Mouse (Mus musculus): ENCODE data around the gene AC124502.3. TPM values are rescaled to one million over a fixed set of nuclear protein-coding genes. Genes with fewer than 3 reads are reported as not detected.

AC124502.3 gene
- polyA plus RNA-seq, 1 experiment from 2014 or later, result 2.0 TPM

- Histone ChIP-seq H3K4me1 (ENCODE audit: control insufficient read depth, insufficient read depth, low read length) (peaks cover 5% of the 10 kb centered on the region; the same call in 1 of the 2 replicates), H3K4me2 (ENCODE audit: low read depth, severe bottlenecking) (no peak overlapping the region), H3K9ac (ENCODE audit: low read length) (no peak overlapping the region), H3K9me3 (ENCODE audit: control insufficient read depth, low read length) (no peaks in the 10 kb centered on the region), H3K27me3 (ENCODE audit: control insufficient read depth, insufficient read depth, low read length) (no peaks in the 10 kb centered on the region), H3K36me3 (ENCODE audit: control insufficient read depth, insufficient read depth, low read length) (no peaks in the 10 kb centered on the region), H3K4me3 (ENCODE audit: low read depth, low read length) (no peak overlapping the region), H3K27ac (replicated peaks; ENCODE audit: low read depth, low read length) (no peak overlapping the region)
- DNase-seq (ENCODE audit: low spot score) (no peak), ATAC-seq (ENCODE audit: insufficient number of reproducible peaks, low FRiP score, low TSS enrichment, low read depth) (no peak)
- 85% methylated on average over 4 of the region's 4 CpGs for WGBS
Observed at GRCm38 (mm10) chr19:5017611-5018010, 21.1 kb upstream of the AC124502.3 start.

DNA sequence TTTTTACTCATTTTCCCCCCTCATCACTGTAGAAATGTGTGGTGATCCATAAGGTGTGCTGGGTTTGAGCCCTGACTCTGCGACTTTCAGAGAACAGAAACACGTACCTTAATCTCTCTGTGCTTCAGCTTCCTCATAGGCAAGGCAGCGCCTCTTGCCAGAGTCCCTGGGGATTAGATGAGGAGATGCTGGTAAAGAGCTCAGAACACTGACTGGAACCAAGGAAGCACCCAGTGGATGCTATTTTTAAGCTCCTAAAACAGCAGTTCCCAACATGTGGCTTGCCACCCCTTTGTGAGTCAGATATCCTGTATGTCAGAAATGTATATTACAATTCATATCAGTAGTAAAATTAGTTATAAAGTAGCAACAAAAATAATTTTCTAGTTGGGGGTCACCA, 20.5 kb upstream of the AC124502.3 start:
- no peak overlapping the region for H3K4me2 ChIP-seq (ENCODE audit: low read depth, severe bottlenecking)
- 86% methylated on average over 3 of the region's 3 CpGs for WGBS
- H3K4me3 ChIP-seq (ENCODE audit: low read depth, low read length), result no peak overlapping the region
- H3K27ac ChIP-seq (replicated peaks; ENCODE audit: low read depth, low read length), result no peak overlapping the region
- H3K27me3 ChIP-seq (ENCODE audit: control insufficient read depth, insufficient read depth, low read length), result no peaks in the 10 kb centered on the region
- ATAC-seq (ENCODE audit: insufficient number of reproducible peaks, low FRiP score, low TSS enrichment, low read depth) (no peak), DNase-seq (ENCODE audit: low spot score) (no peak)
- H3K36me3 ChIP-seq (ENCODE audit: control insufficient read depth, insufficient read depth, low read length), result no peaks in the 10 kb centered on the region
- no peaks in the 10 kb centered on the region for H3K9me3 ChIP-seq (ENCODE audit: control insufficient read depth, low read length)
- peaks cover 5% of the 10 kb centered on the region; the same call in 1 of the 2 replicates for H3K4me1 ChIP-seq (ENCODE audit: control insufficient read depth, insufficient read depth, low read length)
- H3K9ac ChIP-seq (ENCODE audit: low read length), result no peak overlapping the region

- ATAC-seq (ENCODE audit: insufficient number of reproducible peaks, low FRiP score, low TSS enrichment, low read depth) (no peak), DNase-seq (ENCODE audit: low spot score) (no peak)
- Histone ChIP-seq H3K4me2 (ENCODE audit: low read depth, severe bottlenecking) (no peak overlapping the region), H3K4me3 (ENCODE audit: low read depth, low read length) (no peak overlapping the region), H3K4me1 (ENCODE audit: control insufficient read depth, insufficient read depth, low read length) (peaks cover 1% of the 10 kb centered on the region; the same call in 1 of the 2 replicates), H3K9ac (ENCODE audit: low read length) (no peak overlapping the region), H3K36me3 (ENCODE audit: control insufficient read depth, insufficient read depth, low read length) (no peaks in the 10 kb centered on the region), H3K9me3 (ENCODE audit: control insufficient read depth, low read length) (no peaks in the 10 kb centered on the region), H3K27me3 (ENCODE audit: control insufficient read depth, insufficient read depth, low read length) (no peaks in the 10 kb centered on the region), H3K27ac (replicated peaks; ENCODE audit: low read depth, low read length) (no peak overlapping the region)
- WGBS, result 90% methylated on average over 2 of the region's 2 CpGs
Observed at GRCm38 (mm10) chr19:5021416-5021815, 17.3 kb upstream of the AC124502.3 start.

- Histone ChIP-seq H3K9ac (ENCODE audit: low read length) (peak within 1 kb of the TSS; percentile 80), H3K36me3 (ENCODE audit: control insufficient read depth, insufficient read depth, low read length) (no peaks in the 10 kb centered on the region), H3K27ac (replicated peaks; ENCODE audit: low read depth, low read length) (peak within 1 kb of the TSS; percentile 48), H3K4me1 (ENCODE audit: control insufficient read depth, insufficient read depth, low read length) (no peaks in the 10 kb centered on the region), H3K4me3 (ENCODE audit: low read depth, low read length) (peak within 1 kb of the TSS; percentile 54), H3K9me3 (ENCODE audit: control insufficient read depth, low read length) (no peaks in the 10 kb centered on the region), H3K4me2 (ENCODE audit: low read depth, severe bottlenecking) (peak within 1 kb of the TSS; percentile 75), H3K27me3 (ENCODE audit: control insufficient read depth, insufficient read depth, low read length) (no peaks in the 10 kb centered on the region)
- WGBS, result under 1% methylated on average over 62 of the region's 62 CpGs
- ATAC-seq (ENCODE audit: insufficient number of reproducible peaks, low FRiP score, low TSS enrichment, low read depth) (peak; percentile 97), DNase-seq (ENCODE audit: low spot score) (peak; percentile 96)
Observed at GRCm38 (mm10) chr19:5023621-5024479, 14.8 kb upstream of the AC124502.3 start, which contains the start of gene Slc29a2. TSS of gene Slc29a2 (plus strand) at chr19:5023860.

- Histone ChIP-seq H3K27me3 (ENCODE audit: control insufficient read depth, insufficient read depth, low read length) (no peaks in the 10 kb centered on the region), H3K36me3 (ENCODE audit: control insufficient read depth, insufficient read depth, low read length) (peaks cover 3% of the 10 kb centered on the region)
Observed at GRCm38 (mm10) chr19:5026111-5026510, 12.6 kb upstream of the AC124502.3 start.

DNA sequence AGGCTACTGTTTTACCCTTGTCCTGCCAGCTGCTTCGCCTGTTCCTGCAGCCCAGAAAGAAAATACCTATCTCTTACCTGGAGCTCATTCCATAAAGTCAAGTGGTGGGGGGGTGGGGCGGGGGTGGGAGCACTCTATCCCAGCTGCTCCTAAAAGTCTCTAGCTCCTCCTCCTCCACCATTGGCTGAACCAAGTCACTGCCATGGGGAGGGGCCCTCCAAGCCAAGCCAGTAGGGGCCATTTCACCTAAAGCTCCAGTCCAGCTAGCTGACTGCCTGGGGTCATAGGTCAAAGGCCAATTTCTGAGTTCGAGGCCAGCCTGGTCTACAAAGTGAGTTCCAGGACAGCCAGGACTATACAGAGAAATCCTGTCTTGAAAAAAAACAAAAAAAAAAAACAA, 6.0 kb upstream of the AC124502.3 start:
- Histone ChIP-seq H3K9ac (ENCODE audit: low read length) (no peak overlapping the region), H3K4me1 (ENCODE audit: control insufficient read depth, insufficient read depth, low read length) (0 out of 2 replicates have a peak, but pooled peaks cover 2% of the 10 kb centered on the region), H3K27me3 (ENCODE audit: control insufficient read depth, insufficient read depth, low read length) (no peaks in the 10 kb centered on the region), H3K9me3 (ENCODE audit: control insufficient read depth, low read length) (no peaks in the 10 kb centered on the region), H3K4me3 (ENCODE audit: low read depth, low read length) (no peak overlapping the region), H3K4me2 (ENCODE audit: low read depth, severe bottlenecking) (no peak overlapping the region), H3K27ac (replicated peaks; ENCODE audit: low read depth, low read length) (no peak overlapping the region), H3K36me3 (ENCODE audit: control insufficient read depth, insufficient read depth, low read length) (peaks cover 3% of the 10 kb centered on the region)
- DNase-seq (ENCODE audit: low spot score) (no peak), ATAC-seq (ENCODE audit: insufficient number of reproducible peaks, low FRiP score, low TSS enrichment, low read depth) (no peak)
- 84% methylated on average over 3 of the region's 3 CpGs for WGBS

More at GRCm38 (mm10) chr19:5026111-5026510, 12.6 kb upstream of the AC124502.3 start:
- Histone ChIP-seq H3K27ac (replicated peaks; ENCODE audit: low read depth, low read length) (no peak overlapping the region), H3K4me2 (ENCODE audit: low read depth, severe bottlenecking) (no peak overlapping the region), H3K4me3 (ENCODE audit: low read depth, low read length) (no peak overlapping the region), H3K9me3 (ENCODE audit: control insufficient read depth, low read length) (no peaks in the 10 kb centered on the region), H3K9ac (ENCODE audit: low read length) (no peak overlapping the region), H3K4me1 (ENCODE audit: control insufficient read depth, insufficient read depth, low read length) (no peaks in the 10 kb centered on the region)
- no peak for DNase-seq (ENCODE audit: low spot score)
- no peak for ATAC-seq (ENCODE audit: insufficient number of reproducible peaks, low FRiP score, low TSS enrichment, low read depth)
- WGBS, result 87% methylated on average over 8 of the region's 8 CpGs

DNA sequence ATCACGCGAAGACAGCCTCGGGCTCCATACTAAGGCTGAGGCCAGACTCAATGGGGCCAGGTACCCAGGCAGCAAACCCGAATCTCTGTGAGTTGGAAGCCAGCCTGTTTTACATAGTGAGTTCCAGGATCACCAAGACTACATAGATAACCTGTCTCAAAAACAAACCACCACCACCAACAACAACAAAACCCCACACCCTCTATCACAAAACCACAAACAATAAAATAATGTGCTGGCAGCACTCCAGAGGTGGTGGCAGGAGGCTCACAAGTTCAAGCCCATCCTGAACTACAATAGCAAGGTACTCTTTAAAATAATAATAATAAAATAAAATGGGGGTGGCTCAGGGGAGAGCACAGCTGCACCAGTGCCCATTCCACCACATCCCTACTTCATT, 2.1 kb upstream of the AC124502.3 start:
- H3K9me3 ChIP-seq (ENCODE audit: control insufficient read depth, low read length), result no peaks in the 10 kb centered on the region
- H3K9ac ChIP-seq (ENCODE audit: low read length), result no peak overlapping the region
- H3K4me3 ChIP-seq (ENCODE audit: low read depth, low read length), result no peak overlapping the region
- H3K4me2 ChIP-seq (ENCODE audit: low read depth, severe bottlenecking), result no peak overlapping the region
- DNase-seq (ENCODE audit: low spot score) (no peak), ATAC-seq (ENCODE audit: insufficient number of reproducible peaks, low FRiP score, low TSS enrichment, low read depth) (no peak)
- 82% methylated on average over 4 of the region's 4 CpGs for WGBS
- no peaks in the 10 kb centered on the region for H3K27me3 ChIP-seq (ENCODE audit: control insufficient read depth, insufficient read depth, low read length)
- H3K36me3 ChIP-seq (ENCODE audit: control insufficient read depth, insufficient read depth, low read length), result no peaks in the 10 kb centered on the region
- no peak overlapping the region for H3K27ac ChIP-seq (replicated peaks; ENCODE audit: low read depth, low read length)
- H3K4me1 ChIP-seq (ENCODE audit: control insufficient read depth, insufficient read depth, low read length), result peaks cover 17% of the 10 kb centered on the region; the same call in 1 of the 2 replicates

DNA sequence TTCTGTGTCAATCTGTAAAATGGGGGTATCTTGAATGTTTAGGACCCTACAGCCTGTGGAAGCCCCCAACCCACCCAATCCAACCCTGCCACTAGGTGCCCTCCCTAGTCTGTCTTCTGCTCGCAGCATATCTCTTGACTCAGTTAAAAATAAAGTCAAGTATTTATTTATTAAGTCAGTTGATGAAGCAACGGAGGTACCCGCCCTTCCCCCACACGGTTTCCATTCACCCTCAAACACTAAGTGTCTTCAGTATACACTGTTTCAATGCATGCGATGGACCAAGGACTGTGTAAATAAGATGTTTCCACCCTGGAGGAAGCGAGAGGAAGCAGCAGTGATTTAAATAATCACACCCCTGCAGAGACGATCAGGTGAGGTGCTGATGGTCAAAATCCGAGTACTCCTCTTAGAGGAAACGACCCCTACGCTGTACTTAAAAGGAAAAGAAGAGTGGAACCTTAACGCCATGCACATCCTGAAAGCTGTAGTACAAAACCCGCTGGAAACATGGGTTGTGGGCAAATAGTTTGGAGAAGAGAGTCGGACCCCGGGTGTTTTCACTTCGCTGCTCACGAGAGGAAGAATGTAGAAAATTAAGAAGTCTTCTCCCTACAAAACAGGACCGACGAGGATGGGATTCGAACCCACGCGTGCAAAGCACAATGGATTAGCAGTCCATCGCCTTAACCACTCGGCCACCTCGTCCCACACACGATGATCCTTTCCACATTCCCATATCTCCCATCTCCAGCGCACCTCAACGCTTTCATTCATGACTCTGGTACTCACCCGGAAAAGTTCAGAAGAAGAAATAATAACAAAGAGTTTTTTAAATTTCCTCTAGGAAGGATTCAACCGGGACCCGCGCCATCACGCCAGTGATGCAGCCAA, 766 bp upstream of the AC124502.3 start:
- DNase-seq (ENCODE audit: low spot score) (peak; percentile 95), ATAC-seq (ENCODE audit: insufficient number of reproducible peaks, low FRiP score, low TSS enrichment, low read depth) (peak; percentile 28; the same call in 1 of the 2 replicates)
- H3K4me1 ChIP-seq (ENCODE audit: control insufficient read depth, insufficient read depth, low read length), result peaks cover 21% of the 10 kb centered on the region; the same call in 1 of the 2 replicates
- no peaks in the 10 kb centered on the region for H3K36me3 ChIP-seq (ENCODE audit: control insufficient read depth, insufficient read depth, low read length)
- no peaks in the 10 kb centered on the region for H3K9me3 ChIP-seq (ENCODE audit: control insufficient read depth, low read length)
- peak overlapping the region; percentile 99 for H3K4me2 ChIP-seq (ENCODE audit: low read depth, severe bottlenecking)
- peak overlapping the region; percentile 87 for H3K9ac ChIP-seq (ENCODE audit: low read length)
- peak overlapping the region; percentile 82 for H3K4me3 ChIP-seq (ENCODE audit: low read depth, low read length)
- 5% methylated on average over 32 of the region's 32 CpGs for WGBS
- 0 out of 2 replicates have a peak overlapping the region, but pooled peaks have one; percentile 60 for H3K27ac ChIP-seq (replicated peaks; ENCODE audit: low read depth, low read length)
- no peaks in the 10 kb centered on the region for H3K27me3 ChIP-seq (ENCODE audit: control insufficient read depth, insufficient read depth, low read length)

Data from limb, embryonic 11.5 days (tissue).